Mouse (Mus musculus): ENCODE data around the gene Adamts2. TPM values are rescaled to one million over a fixed set of nuclear protein-coding genes. Genes with fewer than 3 reads are reported as not detected.

The Adamts2 gene
- total RNA-seq, 1 experiment from 2014 or later: 5.0 TPM

DNA sequence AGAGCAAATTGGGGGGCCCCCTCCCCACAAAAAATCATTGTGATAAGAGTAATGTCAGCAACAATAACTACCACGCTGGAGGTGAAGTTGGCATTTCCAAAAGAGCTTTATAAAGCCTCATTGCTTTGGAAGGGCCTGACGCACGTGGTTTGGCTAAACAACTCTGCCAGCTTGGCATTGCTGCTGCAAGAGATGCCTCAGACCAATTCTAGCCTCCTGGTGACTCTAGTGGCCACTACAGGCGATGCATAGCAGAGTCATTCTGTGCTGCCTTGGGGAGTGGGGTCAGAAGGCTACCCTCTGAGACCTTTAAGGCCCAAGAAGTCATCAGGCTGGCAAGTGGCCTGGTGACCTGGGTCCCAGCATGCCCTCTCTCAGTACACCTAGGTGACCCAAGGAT lies 132.2 kb downstream of the Adamts2 start:
- DNase-seq: no peak

DNA sequence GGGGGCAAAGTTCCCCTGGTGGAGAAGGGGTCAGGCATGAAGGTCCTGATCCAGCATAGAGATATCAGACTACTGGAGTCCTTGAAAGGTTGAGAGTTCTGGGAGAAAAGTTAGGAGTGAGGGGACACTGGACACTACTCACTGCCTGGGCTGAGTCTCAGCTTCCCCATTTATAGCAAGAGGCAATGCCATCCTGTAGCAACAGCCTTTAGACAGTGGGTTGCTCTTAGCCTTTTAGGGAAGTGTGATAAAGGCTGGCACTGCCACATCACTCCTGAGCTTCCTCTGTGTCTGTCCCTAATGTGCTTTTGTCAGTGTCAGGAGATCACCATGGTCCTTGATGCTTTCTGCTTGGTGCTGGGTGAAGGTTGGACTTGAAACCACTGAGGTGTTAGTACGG lies 134.7 kb downstream of the Adamts2 start:
- no peak for DNase-seq

DNA sequence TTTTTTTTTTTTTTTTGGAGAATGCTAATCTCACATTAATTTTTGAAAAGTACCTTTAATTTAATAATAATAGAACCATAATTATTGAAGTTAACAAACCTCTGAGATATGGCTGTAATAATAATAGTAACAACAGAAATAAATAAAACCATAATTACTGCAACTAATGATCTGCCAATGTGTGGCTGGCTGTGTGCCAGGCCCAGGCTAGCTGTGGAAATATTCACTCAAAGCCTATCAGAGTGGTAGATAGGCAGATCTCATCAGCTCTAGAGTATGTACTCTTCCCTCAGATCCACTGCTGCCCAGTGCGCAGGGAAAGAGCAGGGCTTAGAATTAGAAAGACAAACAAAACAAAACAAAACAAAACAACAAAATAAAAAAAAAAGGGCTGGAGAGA lies 136.6 kb downstream of the Adamts2 start:
- no peak for DNase-seq

DNA sequence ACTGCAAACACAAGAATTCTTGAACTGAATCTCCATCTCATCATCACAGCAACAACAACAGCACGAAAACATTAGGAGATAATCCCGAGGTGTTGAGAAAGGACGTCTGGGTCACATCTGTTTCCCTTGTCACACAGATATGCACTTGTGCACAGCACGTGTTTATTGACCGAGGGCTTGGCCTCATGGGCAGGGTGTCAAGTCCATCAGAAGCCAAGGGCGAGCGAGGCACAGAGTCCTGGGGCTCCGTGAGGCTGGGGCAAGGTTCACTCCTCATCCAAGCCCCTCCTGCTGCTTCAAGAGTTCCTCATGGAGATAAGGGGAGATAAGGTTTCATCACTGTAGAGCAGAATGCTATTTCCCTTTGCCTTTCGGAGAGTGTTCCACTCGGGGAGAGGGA lies 137.6 kb downstream of the Adamts2 start:
- DNase-seq: no peak

DNA sequence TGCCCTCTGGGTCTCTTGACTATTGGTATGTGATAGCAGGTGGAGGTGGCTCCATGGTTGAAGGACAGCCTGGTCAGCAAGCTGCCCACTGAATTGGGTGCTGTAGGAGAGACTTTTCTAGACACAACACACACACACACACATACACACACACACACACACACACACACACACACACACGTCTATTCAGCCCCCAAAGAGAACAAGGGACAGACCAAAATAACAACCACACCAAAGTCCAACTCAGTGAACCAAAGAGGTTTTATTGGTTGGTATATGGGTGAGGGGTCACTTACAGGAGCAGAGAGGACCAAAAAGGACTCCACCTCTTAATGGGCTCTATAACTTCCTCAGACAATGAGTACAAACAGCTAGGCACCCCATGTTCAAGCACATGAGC lies 140.3 kb downstream of the Adamts2 start:
- no peak for DNase-seq

DNA sequence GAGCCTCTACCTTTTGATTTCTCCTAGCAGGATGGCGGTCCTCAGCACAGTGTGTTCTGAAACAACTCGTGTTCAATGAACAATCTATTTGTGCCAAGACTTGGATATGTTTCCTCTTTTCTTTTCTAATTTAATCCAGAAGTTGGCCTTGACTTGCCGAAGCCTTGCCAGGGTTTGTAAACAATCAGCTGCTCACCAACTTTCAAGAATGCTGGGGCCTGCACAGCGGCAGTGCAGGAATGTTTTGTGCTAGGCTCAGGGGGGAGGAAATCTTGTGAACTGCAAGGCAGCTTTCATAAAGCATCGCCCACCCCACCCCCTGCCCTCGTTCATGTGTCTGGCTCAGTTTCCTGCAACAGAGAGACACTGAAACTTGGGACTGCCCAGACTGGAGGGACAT lies 143.1 kb downstream of the Adamts2 start:
- no peak for DNase-seq

DNA sequence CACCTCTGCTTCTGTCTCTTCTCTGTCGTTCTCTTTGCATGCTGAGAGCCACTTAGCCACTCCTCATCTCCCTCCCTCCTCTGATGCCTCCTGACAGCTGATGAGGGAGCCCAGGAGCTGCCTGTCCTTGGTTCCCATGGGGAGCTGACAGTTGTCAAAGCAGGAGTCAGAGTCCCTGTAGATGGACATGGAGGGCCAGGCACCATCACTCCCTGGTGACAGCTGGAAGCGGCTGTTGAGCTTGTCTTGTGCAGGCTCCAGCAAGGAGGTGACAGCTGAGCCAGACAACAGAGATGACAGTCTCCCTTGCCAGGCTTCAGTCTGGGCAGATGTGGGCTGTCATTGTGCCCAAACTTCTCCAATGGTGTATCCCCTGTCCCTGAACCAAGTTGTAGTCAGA lies 144.6 kb downstream of the Adamts2 start:
- no peak for DNase-seq

DNA sequence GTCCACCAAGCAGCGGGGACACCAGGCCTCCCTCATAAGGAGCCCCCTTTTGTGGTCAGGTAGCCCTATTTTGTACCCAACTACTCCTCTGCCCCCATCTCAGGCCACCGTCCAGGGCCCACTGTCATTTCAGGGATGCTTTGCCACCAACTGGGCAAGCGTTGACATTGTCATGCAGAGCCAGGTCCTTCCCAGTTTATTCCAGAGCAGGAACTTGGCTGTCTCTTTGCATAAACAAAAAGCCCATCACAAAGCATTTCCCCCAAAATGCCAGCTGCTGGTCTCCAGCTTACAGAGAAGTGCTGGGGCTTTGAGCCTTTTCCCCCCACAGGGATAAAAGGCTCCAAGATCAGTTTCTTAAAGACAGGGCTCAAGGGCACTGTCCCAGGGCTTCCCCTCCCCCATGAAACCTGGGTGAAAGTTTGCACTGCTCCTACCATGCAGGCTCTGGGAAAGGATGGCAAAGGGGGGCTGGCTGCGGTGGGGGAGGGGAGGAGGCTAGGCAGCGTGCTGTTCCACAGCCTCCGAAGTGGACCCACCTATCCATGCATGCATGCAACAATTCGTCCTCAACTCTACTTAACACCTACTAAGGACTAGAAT lies 149.2 kb downstream of the Adamts2 start:
- DNase-seq: no peak

DNA sequence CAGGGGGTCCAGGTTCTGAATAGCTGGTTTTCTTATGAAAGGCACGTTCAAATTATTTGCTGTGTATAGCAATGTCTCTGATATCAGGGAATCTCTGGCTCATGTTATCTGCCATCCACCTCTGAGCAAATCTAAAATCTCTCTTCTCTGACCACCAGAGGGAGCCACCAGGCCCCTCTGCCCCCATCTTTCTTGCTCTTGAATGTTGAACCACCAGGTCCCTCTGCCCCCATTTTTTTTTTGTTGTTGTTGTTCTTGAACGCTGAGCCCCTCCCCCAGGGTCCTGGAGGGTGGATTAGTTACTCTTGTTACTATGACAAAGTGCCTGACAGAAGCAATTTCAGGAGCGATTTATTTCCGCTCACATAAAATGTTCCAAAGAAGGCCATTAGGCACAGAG lies 155.9 kb downstream of the Adamts2 start:
- no peak for DNase-seq

DNA sequence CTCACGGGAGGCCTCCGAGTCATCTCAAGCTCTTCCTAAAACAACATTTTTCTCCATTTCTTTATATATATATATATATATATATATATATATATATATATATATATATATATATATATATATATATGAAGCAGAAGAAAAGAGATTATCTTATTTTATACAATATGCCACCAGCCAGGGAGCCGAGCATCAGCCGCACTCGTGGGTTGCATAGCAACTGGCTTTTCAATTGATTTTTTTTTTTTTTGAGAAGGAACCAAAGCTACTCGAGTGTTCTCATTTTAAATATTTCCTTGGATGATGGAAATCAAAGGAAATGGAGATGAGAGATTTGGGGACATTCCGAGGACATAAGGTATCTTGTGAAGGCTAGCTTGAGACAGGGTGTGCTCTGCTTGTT lies 164.6 kb downstream of the Adamts2 start:
- no peak for DNase-seq

DNA sequence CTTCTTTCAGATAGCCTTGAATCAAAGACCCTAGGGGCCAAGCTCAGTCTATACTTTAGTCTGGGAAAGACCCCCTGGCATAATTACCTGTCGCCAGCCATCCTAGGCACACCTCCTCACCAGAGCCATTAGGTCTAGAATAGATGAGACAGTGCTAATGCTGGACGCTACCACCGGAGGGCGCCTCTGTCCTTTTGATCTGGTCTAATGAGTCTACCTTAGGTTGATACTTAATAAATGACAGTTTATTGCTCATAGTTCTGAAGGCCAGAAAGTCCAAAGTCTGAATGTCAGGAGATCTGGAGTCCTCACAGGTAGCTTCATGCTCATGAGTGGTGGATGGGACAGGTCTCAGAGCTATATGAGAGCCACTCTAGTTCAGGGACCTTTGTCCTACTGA lies 165.2 kb downstream of the Adamts2 start:
- DNase-seq: peak; percentile 62

DNA sequence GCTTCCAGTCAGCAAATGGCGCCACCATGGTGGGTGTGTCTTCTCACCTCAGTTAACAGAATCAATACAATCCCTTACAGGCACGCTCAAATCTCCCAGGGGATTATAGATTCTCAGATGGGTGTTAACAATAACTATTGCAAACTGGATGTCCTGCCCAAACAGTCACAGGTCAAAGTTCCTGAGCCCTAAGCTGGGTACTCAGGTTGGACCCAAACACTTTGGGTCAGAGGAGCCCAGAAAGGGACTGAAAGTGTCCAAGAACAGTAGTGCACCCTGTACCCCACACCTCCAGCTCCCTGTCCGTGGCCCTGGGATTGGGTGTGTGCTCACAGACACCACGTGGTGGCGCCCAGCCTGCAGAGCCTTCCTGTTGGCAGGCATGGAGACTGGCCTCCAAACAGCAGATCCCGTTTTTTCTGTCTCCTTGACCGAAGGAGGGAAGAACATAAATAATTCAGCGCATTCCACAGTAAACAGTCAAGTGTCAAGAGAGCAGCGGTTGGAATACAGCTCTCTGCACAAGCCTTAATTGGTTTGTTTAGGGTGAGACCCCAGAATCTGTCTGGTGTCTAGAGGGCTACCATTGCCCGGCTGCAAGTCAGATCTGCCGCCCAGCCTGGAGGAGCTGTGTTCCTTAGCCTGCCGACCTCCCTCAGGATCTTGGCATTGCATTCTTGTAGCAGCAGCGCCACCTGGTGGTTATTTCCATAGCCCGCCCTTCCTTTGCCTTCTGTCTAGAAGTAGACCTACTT lies 167.3 kb downstream of the Adamts2 start:
- DNase-seq: peak; percentile 88

DNA sequence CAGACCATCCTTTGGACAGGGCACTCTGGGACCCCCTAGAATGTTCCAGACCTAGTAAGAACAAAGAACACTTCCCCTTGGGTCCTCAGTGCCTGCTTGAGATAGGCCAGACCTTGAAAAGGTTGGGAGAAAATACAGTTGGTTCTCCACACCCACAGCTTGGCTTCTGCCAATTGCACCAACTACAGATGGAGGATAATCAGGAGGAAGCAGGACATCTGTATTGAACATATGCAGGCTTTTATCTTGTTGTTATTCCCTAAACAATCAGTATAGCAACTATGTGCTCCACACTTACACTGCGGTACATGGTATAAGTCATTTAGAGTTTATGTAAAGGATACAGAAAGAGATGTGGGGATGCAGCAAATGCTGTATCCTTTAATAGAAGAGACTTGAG lies 169.1 kb downstream of the Adamts2 start:
- no peak for DNase-seq

DNA sequence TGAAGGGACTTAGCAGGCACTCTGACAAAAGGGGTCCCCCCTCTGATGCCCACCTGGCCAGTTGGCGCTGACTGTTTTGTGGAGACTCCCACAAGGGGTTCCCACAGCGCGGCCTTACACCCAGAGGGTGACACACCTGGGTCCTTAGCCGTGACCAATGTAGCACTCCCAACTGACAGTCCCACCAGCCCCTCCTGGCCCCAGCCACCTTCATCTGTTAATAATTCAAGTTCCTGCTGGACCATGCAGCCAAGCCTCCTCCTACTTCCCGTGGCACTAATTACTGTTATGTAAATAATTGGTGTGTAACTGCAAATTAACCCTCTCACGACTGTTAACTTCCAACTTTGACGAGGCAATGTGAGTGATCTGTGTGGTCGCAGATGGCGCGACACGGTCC lies 195.8 kb downstream of the Adamts2 start:
- no peak for DNase-seq

DNA sequence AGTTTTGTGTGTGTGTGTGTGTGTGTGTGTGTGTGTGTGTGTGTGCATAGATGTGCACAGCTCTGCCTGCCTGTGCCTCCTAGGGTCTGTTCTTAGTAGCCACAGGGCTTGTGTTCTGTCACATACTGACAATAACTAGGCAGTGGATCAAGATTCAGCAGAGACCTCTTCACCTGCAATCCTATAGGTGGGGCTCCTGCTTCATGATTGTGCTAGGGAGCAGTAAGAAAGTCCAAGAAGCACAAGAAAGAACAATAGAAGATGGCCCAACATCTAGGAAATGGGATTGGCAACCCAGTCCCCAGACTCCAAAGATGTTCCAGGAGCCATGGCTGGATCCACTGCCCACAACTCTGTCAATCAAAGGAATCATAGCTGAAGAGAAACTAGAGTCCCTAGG lies 197.0 kb downstream of the Adamts2 start:
- DNase-seq: no peak

DNA sequence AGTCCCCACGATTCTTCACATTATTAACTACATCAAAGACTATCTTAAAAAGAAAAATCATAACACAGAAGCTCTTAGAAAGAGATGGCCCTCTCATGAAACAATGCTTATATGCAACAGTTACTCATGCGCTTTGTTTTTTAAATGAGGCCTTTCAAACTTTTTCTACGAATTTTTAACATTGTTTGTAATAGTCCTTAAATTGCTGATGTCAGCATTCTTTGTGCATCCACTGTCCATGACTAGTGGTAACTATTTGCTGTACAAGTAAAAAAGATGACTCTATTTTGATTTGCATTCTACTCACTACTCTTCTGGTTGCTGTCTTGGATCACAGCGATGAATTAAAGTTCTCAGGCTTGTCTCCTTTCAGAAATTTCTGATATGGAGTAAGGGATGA lies 212.3 kb downstream of the Adamts2 start:
- DNase-seq: no peak

DNA sequence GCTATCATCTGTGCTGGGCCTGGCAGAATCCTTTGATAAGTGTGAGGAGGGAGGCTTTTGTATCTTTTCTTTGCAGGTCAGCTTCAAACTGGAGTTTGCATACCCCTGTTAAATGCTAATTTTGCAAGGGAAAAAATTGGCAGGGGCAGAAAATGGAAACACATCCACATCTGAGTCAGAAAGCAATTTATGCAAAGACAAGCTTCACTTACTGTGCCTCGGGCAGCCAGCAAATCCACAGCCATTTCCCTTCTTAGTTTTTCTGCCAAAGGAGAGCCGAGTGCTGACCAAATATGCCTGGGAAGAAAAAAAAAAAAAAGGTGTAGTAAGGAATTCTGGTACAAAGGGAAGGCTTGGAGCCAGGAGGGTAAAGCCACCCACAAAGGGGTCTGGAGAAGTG lies 224.3 kb downstream of the Adamts2 start:
- DNase-seq: no peak

DNA sequence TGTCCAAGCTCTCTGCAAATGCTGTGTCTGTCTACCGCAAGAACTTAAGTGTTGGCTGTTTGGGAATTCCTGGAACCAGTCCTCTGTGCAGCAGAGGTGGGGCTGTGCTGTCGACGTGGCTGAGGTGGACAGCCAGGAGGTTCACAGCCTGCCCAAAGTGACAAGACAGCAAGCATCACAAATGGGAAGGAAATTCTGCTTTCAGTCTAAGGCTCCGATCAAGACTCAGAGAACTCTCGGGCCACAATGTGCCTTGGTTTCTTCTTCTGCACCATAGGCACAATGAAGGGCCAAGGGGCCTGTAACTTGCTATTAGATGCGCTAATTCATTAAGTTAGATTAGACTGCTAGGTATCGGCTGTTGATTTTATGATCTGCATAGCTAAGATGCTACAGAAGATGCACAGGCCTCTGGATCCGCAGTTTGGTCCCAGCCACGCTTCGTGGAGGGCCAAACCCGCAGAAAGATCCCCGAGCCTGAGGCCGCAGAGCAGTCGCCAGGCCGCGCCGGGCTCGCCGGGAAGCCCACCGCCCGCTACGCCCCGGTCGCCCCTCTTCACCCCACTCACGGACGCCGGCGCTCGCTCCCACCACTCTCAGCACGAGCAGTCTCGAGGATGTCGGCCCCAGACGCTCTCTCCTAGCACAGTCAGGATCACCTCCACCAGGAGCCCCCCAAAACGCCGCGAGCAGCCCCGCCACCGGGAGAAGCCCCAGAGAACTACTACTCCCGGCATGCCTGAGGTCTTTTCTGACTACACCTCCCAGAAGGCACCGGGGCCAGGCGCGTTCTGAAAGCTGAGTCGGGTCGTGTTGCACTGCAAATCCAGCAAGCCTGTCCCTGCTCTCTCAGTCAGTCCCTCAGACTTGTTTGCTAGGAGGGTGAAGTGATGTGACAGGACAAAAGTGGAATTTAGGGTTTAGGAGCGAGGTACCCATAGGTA lies 225.4 kb downstream of the Adamts2 start, which contains the start of gene Zfp354c:
Zfp354c (minus strand) TSS at position 715 of the 944 bp plus-strand sequence.
- DNase-seq: peak; percentile 82

DNA sequence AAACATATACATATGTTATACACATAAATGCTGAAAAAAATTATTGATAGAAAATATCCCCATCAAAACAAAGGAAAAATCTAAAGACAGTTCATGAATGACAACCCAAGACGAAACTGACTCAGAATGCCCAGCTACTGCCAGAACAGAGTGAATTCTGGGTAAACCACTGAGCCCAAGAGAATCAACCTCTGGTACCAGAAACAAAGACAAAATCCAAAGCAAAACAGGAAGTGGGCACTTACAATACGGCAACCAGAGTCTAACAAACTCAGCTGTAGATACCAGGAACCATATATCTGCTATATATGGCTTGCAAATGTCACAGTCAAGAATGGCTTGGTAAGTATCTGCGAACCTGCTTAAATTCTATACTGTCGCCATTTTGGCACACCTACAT lies 233.8 kb downstream of the Adamts2 start:
- DNase-seq: no peak

DNA sequence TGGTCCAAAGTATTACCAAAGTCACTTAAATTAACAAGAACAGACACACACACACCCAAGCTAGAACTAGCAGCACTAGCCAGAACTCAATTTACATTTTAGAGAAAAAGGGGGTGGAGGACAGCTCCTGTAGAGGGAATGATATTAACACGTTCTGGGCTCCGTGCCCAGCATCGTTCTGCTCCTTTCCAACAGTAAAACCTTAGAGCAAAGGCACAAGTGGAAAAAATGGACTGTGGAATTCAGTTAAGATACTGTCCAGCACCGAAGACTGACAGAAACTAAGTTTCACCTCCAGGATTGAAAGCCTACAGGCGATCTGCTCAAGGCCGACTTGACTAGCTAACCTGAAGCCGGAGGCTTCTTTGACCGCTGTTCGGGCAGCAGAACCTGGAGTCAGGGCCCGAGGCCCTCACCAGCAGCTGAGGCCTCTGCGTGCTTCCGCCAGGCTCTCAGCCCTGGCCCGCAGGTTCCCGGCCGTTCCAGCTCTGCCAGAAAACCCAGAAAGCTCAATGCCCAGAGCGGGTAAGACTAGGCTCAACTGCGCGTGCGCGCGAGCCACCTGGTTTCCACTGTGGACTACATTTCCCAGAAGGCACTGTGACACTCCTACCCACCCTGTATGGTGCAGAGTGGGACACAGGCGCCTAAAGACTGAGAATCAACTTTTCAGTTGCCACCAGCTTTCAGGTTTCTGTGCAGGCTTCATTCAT lies 239.3 kb downstream of the Adamts2 start, which contains the start of gene Zfp879:
Zfp879 (minus strand) TSS at position 530 of the 713 bp plus-strand sequence.
- DNase-seq: peak; percentile 93

DNA sequence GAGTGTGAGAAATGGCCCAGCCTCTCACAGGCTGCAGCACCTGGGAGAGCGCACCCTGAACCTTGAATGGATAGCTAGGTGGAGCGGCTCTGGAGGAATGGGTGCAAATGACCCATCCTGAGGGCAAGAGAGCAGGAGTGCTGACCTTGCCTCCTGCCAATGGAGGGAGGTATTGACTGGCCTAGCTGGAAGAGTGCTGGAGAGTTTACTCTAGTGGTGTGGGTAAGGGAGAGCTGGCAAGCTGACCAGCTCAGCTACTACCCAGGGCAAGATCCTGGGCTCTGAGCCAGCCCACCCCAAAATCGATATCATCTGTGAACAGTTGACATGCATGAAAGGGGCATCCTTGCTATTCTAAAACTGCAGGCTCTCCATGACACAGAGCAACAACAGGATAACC lies 244.1 kb downstream of the Adamts2 start:
- no peak for DNase-seq

DNA sequence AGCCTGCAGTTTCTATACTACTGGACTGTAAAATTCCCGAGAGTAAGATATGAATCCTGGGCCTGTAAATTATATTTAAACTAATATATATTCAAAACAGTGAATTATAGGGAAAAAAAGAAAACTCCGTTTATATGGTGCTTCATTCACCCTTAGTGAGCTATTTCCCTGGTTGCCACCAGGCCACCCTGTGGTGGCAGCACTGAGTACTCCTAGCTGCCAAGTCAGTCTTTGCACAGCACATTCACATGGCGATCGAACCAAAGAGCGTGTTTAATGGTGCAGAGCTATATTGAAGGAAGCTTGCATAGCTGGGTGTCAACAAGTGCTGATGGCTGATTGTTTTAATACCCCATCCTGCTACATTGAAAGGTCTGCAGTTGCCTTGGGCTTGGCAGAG lies 245.2 kb downstream of the Adamts2 start:
- no peak for DNase-seq

Measured in adrenal gland, postnatal 25 days (tissue).